Mouse (Mus musculus) cortical plate, adult 2 months (tissue): ENCODE measurements around the gene Pde4c.

Source experiments
- CTCF ChIP-seq: fragments of 200-500 bp; IDR thresholded peaks from 2 replicates; pipeline ENCODE4 v1.5.1; 2011; ENCODE audit warnings: mild to moderate bottlenecking, control low read depth, low read length; ENCODE audit not compliant: insufficient read depth; ENCODE audit errors: extremely low read depth
- POLR2A ChIP-seq: fragments of 200-500 bp; IDR thresholded peaks from 2 replicates; pipeline ENCODE4 v1.6.1; 2011; ENCODE audit warnings: mild to moderate bottlenecking, low read length, control low read depth; ENCODE audit not compliant: insufficient read depth; ENCODE audit errors: extremely low read depth

- TF ChIP-seq CTCF (no peak), POLR2A (no peak)
Observed at GRCm38 (mm10) chr8:70750128-70750680, 26.7 kb downstream of the Pde4c start.
